Mouse (Mus musculus) forebrain, embryonic 12.5 days (tissue): Measurements from ENCODE around the gene Mast4. TPM values are rescaled to one million over a fixed set of nuclear protein-coding genes. Genes with fewer than 3 reads are reported as not detected.

Source experiments
- ATAC-seq: fragments of 200-750 bp; cut with Nextera tagmentation; 2 replicates; pipeline ENCODE4 v1.8.0; 2017; ENCODE audit warnings: moderate TSS enrichment; ENCODE audit not compliant: low FRiP score
- H3K27ac ChIP-seq: fragments of 300-500 bp; sonication (generic); 2 replicates; pipeline ENCODE4 v1.5.1; 2016; ENCODE audit warnings: mild to moderate bottlenecking
- H3K27me3 ChIP-seq: fragments of 300-500 bp; sonication (generic); 2 replicates; pipeline ENCODE4 v1.6.1; 2016; ENCODE audit warnings: mild to moderate bottlenecking
- H3K36me3 ChIP-seq: fragments of 300-500 bp; sonication (generic); replicated peaks from 2 replicates; pipeline ENCODE4 v1.6.1; 2016; ENCODE audit warnings: mild to moderate bottlenecking
- H3K4me1 ChIP-seq: fragments of 300-500 bp; sonication (generic); 2 replicates; pipeline ENCODE4 v1.6.1; 2016
- H3K4me2 ChIP-seq: fragments of 300-500 bp; sonication (generic); 2 replicates; pipeline ENCODE4 v1.6.1; 2016; ENCODE audit warnings: mild to moderate bottlenecking, moderate library complexity
- H3K4me3 ChIP-seq: fragments of 300-500 bp; sonication (generic); replicated peaks from 2 replicates; pipeline ENCODE4 v1.5.1; 2016; ENCODE audit warnings: mild to moderate bottlenecking
- H3K9ac ChIP-seq: fragments of 300-500 bp; sonication (generic); 2 replicates; pipeline ENCODE4 v1.6.1; 2016; ENCODE audit warnings: mild to moderate bottlenecking
- H3K9me3 ChIP-seq: fragments of 300-500 bp; sonication (generic); 2 replicates; pipeline ENCODE4 v1.6.1; 2016
- WGBS: fragments of 180-500 bp; shearing (Covaris S2); methylation state at CpG from one replicate; pipeline ENCODE4 v1.1.7; 2016; 5-methylcytosine and 5-hydroxymethylcytosine counted together
- polyA plus RNA-seq: library from polyadenylated mRNA; unstranded; fragments of >200 nt; fragmentation: Nextera tagmentation; extraction: Ambion mirVana; gene quantifications from 2 replicates; pipeline ENCODE4 v1.2.1, GENCODE M21; 2016

The Mast4 gene
- polyA plus RNA-seq, 1 experiment from 2014 or later = 21.5 TPM

DNA sequence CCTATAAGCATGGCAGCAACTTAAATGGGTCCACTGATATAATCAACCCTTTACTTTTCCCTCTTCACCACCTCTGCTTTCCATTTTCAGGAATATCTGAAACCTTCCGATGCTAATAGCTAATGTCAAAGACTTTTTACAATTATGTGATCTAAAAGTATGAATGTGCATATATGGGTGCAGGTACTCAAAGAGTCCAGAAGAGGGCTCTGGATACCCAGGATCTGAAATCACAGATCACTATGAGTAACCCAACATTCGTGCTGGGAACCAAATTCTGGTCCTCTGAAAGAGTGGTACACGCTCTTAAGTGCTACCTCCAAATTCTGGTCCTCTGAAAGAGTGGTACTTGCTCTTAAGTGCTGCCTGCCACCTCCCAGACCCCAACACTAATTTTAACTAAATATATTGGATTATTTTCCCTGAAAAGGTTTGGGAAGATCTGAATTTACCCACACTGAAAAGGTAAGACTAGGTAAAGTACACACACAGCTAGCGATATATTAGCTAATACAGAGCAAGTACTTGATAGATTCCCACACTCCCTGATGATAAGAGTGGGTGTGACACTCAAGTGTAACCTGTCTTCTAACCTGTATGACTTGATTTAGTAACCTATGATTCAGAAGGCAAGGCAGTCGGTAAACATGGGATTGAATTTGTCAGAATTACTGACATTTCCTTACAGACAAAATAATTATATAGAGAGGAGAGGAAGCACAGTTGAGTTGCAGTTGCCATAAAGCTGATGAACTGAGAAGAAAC lies 424.5 kb downstream of the Mast4 start:
- Histone ChIP-seq H3K27me3 (no peaks in the 10 kb centered on the region), H3K4me2 (no peak overlapping the region), H3K9ac (no peak overlapping the region), H3K9me3 (no peaks in the 10 kb centered on the region), H3K4me1 (peaks cover 9% of the 10 kb centered on the region), H3K27ac (no peak overlapping the region), H3K4me3 (no peak overlapping the region), H3K36me3 (no peaks in the 10 kb centered on the region)
- 89% methylated on average over 5 of the region's 5 CpGs for WGBS
- no peak for ATAC-seq

DNA sequence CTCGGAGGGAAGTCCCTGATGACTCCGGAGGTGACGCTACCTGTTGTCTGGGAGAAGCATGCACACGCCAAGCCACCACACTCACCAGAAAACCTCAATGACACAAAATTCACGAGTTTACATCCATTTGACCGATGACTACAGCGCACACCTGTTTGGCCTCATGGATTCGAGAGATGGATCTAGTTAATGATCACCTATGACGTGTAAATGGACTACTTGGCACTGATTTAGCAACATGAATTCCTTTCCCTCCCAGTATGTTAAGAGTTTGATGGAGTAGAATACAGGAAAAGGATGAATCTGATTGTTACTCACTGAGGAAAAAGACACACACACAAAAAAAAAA lies 427.7 kb downstream of the Mast4 start:
- no peaks in the 10 kb centered on the region for H3K9me3 ChIP-seq
- peak overlapping the region; percentile 74; the same call in 1 of the 2 replicates for H3K9ac ChIP-seq
- no peaks in the 10 kb centered on the region for H3K36me3 ChIP-seq
- H3K4me3 ChIP-seq = peak overlapping the region; percentile 55
- WGBS = 5% methylated on average over 9 of the region's 9 CpGs
- no peaks in the 10 kb centered on the region for H3K27me3 ChIP-seq
- H3K4me2 ChIP-seq = peak overlapping the region; percentile 65
- peaks cover 28% of the 10 kb centered on the region for H3K4me1 ChIP-seq
- ATAC-seq = no peak; the same call in none of the 2 replicates
- peak overlapping the region; percentile 82; the same call in 1 of the 2 replicates for H3K27ac ChIP-seq

- H3K9me3 ChIP-seq = no peaks in the 10 kb centered on the region
- peak overlapping the region; percentile 74 for H3K9ac ChIP-seq
- peak overlapping the region; percentile 65 for H3K4me2 ChIP-seq
- H3K27ac ChIP-seq = peak overlapping the region; percentile 82
- peaks cover 30% of the 10 kb centered on the region for H3K4me1 ChIP-seq
- no peaks in the 10 kb centered on the region for H3K36me3 ChIP-seq
- no peaks in the 10 kb centered on the region for H3K27me3 ChIP-seq
- ATAC-seq = peak; percentile 95
- H3K4me3 ChIP-seq = peak overlapping the region; percentile 55
- WGBS = 0% methylated on average over 16 of the region's 16 CpGs
Observed at GRCm38 (mm10) chr13:102906004-102906660, 428.2 kb downstream of the Mast4 start.

GRCm38 (mm10) chr13:102905361-102905950 lies 428.8 kb downstream of the Mast4 start:
- H3K27me3 ChIP-seq = no peaks in the 10 kb centered on the region
- H3K9me3 ChIP-seq = no peaks in the 10 kb centered on the region
- peak overlapping the region; percentile 82 for H3K27ac ChIP-seq
- H3K36me3 ChIP-seq = no peaks in the 10 kb centered on the region
- H3K4me1 ChIP-seq = peaks cover 37% of the 10 kb centered on the region
- H3K4me3 ChIP-seq = peak overlapping the region; percentile 55
- H3K4me2 ChIP-seq = peak overlapping the region; percentile 65
- ATAC-seq = no peak; the same call in 1 of the 2 replicates
- H3K9ac ChIP-seq = peak overlapping the region; percentile 74
- under 1% methylated on average over 16 of the region's 16 CpGs for WGBS

- peaks cover 44% of the 10 kb centered on the region for H3K4me1 ChIP-seq
- WGBS = 90% methylated on average over 4 of the region's 4 CpGs
Observed at GRCm38 (mm10) chr13:102903689-102904088, 430.6 kb downstream of the Mast4 start.

GRCm38 (mm10) chr13:102902123-102902522 lies 432.2 kb downstream of the Mast4 start:
- ATAC-seq = no peak

More at GRCm38 (mm10) chr13:102903689-102904088, 430.6 kb downstream of the Mast4 start:
- no peak for ATAC-seq
- Histone ChIP-seq H3K27ac (no peak overlapping the region), H3K4me3 (no peak overlapping the region), H3K27me3 (no peaks in the 10 kb centered on the region), H3K9me3 (no peaks in the 10 kb centered on the region), H3K4me2 (peak overlapping the region; percentile 42), H3K9ac (no peak overlapping the region; the same call in 1 of the 2 replicates), H3K36me3 (no peaks in the 10 kb centered on the region)

DNA sequence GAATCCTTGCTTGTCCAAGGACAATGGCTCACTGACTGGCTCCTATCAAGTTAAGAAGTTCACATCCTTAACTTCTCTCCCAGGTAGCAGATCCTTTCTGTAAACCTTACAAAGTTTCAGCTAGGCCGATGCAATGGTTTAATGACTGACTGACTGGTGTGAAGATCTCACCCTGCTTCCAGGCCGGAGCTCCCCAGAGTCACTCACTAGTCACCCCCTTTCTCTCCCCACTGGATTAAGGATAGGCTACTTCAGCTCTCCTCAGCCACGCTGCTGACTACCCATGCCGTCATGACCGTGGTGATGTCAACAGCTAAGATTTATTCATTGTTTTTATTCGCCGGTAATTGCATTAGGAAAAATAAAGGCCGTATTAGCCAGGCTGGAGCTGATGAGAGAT lies 433.8 kb downstream of the Mast4 start:
- no peaks in the 10 kb centered on the region for H3K36me3 ChIP-seq
- H3K4me1 ChIP-seq = peaks cover 53% of the 10 kb centered on the region
- H3K27me3 ChIP-seq = no peaks in the 10 kb centered on the region
- no peak overlapping the region for H3K4me2 ChIP-seq
- WGBS = 66% methylated on average over 8 of the region's 8 CpGs
- H3K27ac ChIP-seq = no peak overlapping the region
- no peaks in the 10 kb centered on the region for H3K9me3 ChIP-seq
- ATAC-seq = no peak
- no peak overlapping the region for H3K9ac ChIP-seq
- H3K4me3 ChIP-seq = no peak overlapping the region

More at GRCm38 (mm10) chr13:102902123-102902522, 432.2 kb downstream of the Mast4 start:
- no peaks in the 10 kb centered on the region for H3K36me3 ChIP-seq
- no peaks in the 10 kb centered on the region for H3K27me3 ChIP-seq
- H3K9me3 ChIP-seq = no peaks in the 10 kb centered on the region
- H3K9ac ChIP-seq = no peak overlapping the region
- WGBS = 75% methylated on average over 7 of the region's 7 CpGs
- H3K4me2 ChIP-seq = no peak overlapping the region
- no peak overlapping the region for H3K27ac ChIP-seq
- peaks cover 48% of the 10 kb centered on the region for H3K4me1 ChIP-seq
- no peak overlapping the region for H3K4me3 ChIP-seq

DNA sequence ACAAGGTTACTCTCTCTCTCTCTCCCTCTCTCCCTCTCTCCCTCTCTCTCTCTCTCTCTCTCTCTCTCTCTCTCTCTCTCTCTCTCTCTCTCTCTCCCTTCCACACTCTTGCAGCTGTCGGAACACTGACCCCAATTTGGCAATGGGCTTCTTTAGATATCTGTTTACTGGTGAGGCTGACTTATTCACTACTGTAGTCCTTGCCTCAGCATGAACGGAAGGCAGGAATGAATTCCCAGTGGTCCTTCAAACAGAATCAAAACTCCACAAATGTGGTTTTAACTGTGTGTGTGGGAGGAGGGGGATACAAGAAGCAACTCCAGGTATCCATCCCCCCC lies 434.2 kb downstream of the Mast4 start:
- Histone ChIP-seq H3K9ac (no peak overlapping the region), H3K4me2 (no peak overlapping the region), H3K27me3 (no peaks in the 10 kb centered on the region), H3K36me3 (no peaks in the 10 kb centered on the region), H3K9me3 (no peaks in the 10 kb centered on the region), H3K27ac (no peak overlapping the region), H3K4me1 (peaks cover 53% of the 10 kb centered on the region), H3K4me3 (no peak overlapping the region)
- WGBS = 75% methylated on average over 2 of the region's 2 CpGs
- no peak for ATAC-seq

- no peak overlapping the region for H3K4me3 ChIP-seq
- H3K9me3 ChIP-seq = no peaks in the 10 kb centered on the region
- H3K27me3 ChIP-seq = no peaks in the 10 kb centered on the region
- WGBS = 68% methylated on average over 9 of the region's 9 CpGs
- no peak overlapping the region for H3K27ac ChIP-seq
- H3K36me3 ChIP-seq = no peaks in the 10 kb centered on the region
- no peak for ATAC-seq
- no peak overlapping the region for H3K4me2 ChIP-seq
- H3K4me1 ChIP-seq = peaks cover 56% of the 10 kb centered on the region
- no peak overlapping the region for H3K9ac ChIP-seq
Observed at GRCm38 (mm10) chr13:102899253-102900082, 434.8 kb downstream of the Mast4 start.

DNA sequence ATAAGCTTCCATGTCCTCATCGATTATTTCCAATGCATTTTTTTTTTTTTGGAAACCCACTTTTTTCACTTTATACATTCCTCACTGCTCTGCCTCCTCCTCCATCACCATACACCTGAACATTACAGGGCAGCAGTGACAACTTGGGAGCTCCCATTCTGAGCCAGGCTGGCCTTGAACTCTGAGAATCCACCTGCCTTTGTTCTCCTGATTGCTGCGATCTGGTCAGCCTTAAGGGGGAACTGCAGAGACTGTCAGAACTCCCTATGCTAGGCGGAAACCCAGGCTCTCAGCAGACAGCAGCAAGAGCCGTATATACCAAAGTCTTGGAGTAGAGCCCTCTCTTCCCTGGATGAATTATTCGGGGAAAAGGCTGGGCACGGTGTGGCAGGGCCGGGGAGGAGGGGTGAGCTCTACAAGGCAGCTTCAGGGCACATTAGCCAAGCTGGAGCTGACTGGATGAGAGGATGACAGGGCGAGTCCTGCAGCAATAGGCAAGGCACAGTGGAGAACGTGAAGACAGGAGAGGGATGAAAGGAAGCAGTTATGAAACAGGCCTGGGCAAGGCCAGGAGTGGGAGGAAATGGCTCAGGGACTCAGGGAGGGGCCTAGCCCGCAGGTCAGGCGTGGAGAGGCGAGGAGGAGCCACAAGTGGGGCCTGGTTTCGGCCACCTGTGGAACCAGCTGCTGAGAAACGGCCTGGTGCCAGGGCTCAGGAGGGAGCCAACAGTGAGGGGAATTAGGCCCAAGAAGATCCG lies 435.7 kb downstream of the Mast4 start:
- Histone ChIP-seq H3K9ac (no peak overlapping the region), H3K4me1 (peaks cover 57% of the 10 kb centered on the region)
- 67% methylated on average over 15 of the region's 15 CpGs for WGBS

DNA sequence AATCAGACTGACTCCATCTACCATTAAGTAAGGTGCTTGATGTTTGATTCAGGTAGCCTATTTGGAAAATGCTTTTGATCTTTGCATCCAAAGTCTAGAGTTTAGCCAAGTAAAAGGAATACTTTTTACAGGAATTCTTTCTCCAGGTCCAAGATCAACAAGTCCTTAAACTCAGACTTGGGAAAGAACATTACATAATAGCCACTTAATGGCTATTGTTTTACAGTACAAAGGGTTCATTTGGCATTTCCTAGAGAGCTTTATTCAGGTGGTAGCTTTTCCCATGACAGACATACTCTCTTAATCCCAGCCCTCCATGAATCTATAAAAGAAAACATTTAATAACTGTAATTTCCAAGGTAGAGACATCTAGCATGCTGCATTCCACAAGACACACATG lies 438.0 kb downstream of the Mast4 start:
- H3K27me3 ChIP-seq = no peaks in the 10 kb centered on the region
- no peak overlapping the region for H3K9ac ChIP-seq
- H3K9me3 ChIP-seq = no peaks in the 10 kb centered on the region
- H3K36me3 ChIP-seq = no peaks in the 10 kb centered on the region
- H3K4me3 ChIP-seq = no peak overlapping the region
- no peak overlapping the region for H3K4me2 ChIP-seq
- H3K4me1 ChIP-seq = peaks cover 52% of the 10 kb centered on the region
- H3K27ac ChIP-seq = no peak overlapping the region
- ATAC-seq = no peak

More for the DNA sequence above, 435.7 kb downstream of the Mast4 start:
- Histone ChIP-seq H3K27me3 (no peaks in the 10 kb centered on the region), H3K4me3 (no peak overlapping the region), H3K4me2 (no peak overlapping the region), H3K36me3 (no peaks in the 10 kb centered on the region), H3K9me3 (no peaks in the 10 kb centered on the region), H3K27ac (no peak overlapping the region)
- ATAC-seq = no peak
